Mouse (Mus musculus): Measurements from ENCODE around the gene Elp4. TPM values are rescaled to one million over a fixed set of nuclear protein-coding genes. Genes with fewer than 3 reads are reported as not detected.
A peak's percentile ranks its signal among the peaks of the same experiment; 100 is the strongest.

Elp4 gene
- total RNA-seq, 1 experiment from 2014 or later, result 16.6 TPM

DNA sequence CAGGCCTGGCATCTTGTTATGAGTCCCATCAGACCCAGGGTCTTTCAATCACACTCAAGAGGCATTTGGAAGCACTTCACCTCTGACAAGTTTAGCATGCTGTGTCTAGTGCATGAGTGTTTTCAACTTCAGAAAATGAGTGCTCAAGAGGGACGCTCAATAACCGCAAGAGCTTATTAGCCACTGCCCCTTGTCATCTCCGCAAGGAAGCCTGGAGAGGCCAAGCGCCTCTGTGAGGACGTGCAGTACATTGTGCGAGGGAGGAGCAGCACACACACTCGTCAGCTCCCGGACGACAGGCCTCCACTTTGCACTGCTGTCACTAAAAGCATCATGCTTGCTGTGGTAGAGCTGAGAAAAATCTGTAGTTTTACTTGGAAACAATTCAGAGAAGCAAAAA, 177.7 kb downstream of the Elp4 start:
- DNase-seq, result no peak

GRCm38 (mm10) chr2:105715409-105716115, 188.8 kb downstream of the Elp4 start:
- DNase-seq, result no peak

DNA sequence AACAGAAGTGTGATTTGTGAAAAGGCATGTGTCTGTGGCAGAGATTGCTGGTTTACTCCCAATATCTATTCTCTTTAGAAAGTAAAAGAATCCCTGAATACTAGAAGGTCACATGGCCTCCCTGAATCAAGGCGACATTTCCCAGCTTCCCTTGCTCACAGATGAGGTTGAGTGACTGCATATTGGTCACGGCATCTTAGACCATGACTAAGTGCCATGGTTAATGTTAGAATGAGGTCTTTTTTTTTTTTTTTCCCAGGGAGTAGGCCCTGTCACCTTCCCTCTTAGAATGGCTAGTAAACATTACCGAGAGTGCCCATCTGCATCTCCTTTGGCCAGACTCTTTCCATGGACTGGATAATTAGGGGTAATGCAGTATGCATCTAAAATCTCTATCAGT, 193.9 kb downstream of the Elp4 start:
- DNase-seq, result no peak

DNA sequence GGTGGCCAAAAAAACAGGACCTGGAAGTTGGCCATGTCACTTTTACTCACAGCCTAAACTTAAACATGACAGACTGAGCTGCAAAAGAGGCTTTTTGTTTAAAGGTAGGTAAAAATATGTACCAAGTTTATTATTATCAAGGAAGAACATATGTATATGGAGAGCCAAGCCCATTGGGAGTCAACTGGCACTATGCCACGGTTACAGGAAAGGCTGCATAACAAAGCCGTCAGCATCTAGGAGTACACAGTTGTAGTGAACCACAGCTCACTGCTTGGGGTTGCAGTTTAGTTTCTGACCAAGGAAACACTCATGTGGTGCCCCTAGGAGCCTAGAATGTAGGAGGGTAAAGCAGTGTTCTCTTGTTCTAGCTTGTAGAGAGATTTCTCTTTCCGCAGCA, 195.2 kb downstream of the Elp4 start:
- no peak for DNase-seq

DNA sequence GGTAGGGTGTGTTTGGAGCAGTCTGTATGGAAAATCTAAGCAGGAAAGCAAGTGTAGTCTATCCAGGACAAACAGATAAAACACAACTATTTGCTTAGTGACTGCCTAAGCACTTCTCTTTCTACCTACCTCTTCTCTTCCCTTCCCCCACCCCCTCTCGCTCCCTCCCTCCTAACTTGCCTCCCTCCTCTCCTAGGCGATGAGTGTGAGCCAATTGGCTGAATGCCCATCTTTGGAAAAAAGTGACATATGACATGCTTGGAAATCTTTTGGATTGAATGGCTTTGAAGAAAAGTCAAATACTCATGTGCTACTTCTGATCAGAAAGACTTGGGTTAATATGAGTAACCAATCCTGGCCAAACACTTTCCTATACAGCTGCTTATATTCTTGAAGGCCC, 199.0 kb downstream of the Elp4 start:
- peak; percentile 26 for DNase-seq

GRCm38 (mm10) chr2:105702586-105702985, 201.8 kb downstream of the Elp4 start:
- DNase-seq, result no peak

DNA sequence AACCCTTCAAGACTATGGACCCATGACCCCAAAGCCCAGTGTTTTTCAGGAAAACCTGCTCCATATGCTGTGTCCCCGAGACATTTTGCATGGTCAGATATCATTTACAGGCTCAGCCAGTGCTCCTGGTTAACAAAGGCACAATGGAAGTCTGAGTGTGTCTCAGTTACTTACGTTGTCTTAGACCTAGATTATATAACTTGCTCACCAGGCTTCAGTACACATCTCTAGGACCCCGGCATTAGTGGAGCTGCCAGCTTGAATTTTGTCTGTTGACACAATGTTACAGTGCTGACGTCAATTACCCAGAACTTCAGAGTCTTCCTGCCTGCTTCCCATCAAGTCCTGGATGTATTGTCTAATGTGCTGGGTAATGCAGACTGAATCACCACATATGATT, 202.6 kb downstream of the Elp4 start:
- DNase-seq, result no peak

DNA sequence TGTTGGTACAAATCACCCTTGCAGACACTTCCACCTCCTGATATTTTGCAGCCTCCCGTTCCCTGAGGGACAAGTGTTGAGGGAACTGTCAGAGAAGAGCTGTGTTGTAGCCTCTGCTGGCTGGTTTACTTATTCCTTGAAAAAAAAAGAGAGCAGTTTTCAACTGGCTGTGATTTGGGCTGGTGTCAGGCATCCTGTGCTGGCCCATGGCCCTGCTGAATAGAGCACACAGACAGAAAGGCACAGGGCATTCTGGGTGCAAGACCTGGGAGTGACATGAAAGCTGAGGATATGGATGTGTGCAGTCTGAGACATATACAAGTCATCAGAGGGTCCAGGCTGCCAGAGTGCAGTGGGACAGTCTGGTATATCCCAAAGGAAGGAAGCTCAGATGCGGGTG, 205.7 kb downstream of the Elp4 start:
- no peak for DNase-seq

DNA sequence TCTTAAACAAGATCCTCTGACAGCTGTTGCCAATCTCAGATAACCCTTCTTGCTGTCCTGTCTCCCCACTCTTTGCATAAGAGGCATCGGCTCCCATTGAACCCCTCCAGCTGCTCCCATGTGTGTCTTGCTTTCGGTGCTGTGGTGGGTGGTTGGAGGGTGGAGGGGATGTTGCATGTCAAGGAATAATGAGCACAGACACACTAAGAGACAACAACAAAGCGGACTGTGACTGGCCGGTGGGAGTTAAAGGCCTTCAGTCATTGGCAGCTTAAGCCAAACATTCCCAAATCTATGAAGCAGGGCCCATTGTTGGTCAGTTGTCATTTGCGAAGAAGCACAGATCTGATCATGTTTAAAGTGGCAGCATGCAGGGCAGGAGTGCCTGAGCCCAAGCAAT, 206.6 kb downstream of the Elp4 start:
- no peak for DNase-seq

DNA sequence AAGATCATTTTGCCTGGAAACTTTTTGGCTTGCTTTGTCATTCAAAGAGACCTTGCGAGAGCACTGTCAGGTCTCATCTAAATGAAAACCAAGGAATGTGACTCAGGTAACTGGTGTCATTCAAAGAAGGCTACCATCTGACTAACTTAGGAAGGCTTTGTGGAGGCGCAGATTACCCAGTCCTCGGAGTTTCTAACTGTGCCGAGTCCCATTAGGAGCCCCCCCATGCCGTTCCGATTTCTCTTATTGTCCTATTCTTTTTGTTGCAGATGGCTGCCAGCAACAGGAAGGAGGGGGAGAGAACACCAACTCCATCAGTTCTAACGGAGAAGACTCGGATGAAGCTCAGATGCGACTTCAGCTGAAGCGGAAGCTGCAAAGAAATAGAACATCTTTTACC, 213.1 kb downstream of the Elp4 start:
- DNase-seq, result no peak

- no peak for DNase-seq
These were observed 214.4 kb downstream of the Elp4 start for GRCm38 (mm10) chr2:105689771-105690639.

DNA sequence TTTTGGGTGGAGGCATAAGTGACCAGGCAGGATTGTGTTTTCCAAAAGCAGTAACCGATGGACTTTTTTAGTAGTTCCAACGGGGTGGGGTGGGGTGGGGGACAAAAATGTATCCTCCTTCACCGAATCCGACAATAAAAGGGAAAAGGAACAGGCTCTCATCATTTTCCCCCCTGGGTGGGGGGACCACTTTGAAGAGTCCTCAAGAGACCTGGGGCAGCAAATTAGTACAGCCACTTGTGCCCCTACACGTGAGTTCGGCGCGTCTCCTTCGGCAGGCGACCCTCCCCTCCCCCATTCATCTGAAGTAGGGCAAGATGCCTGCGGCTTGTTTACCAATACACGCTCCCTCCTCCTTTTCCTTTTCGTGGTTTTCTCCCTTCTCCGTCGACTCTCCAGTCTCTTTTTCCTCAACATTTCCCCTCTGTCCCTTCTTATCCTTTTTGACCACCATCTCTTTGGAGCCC, 215.0 kb downstream of the Elp4 start:
- DNase-seq, result no peak

DNA sequence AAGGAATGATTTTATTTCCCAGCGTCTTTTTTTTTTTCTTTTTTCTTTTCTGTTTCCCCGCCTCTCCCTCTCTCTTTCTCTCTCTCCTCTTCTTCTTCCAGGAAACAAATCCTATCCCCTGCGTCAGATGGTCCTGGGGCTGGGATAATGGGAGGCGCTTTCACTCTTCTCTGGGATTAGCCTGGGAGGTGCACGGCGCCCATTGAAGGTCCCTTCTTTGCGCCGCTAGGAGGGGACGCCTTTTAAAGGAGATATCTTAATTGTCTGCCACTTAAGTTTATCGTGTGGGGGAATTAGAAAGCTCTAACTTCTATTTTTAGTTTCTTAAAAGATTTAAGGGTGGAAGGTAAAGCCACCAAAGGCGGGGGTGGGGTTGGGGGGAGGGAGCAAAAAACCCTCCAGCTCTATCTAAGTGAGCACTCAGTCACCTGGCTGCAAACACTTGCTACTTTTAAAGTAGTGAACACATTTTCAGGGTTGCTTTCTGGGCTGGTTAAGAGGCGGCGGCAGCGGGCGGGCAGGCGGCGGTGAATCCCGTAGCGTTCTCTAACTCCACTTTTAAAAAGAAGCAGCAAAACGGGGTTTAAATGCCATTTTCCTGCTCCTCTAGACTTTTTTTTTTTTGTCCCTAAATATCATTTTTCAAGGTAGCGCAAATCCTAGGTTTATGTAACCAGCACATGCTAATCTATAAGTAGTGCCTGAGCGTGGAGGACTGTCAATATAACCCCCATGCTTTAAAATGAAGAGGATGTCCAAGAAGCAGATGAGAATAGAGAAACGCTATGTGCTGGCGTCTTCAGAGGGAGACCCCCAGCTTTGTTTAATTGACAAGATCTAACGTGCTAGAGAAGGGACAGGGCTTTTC, 215.7 kb downstream of the Elp4 start:
- no peak for DNase-seq

DNA sequence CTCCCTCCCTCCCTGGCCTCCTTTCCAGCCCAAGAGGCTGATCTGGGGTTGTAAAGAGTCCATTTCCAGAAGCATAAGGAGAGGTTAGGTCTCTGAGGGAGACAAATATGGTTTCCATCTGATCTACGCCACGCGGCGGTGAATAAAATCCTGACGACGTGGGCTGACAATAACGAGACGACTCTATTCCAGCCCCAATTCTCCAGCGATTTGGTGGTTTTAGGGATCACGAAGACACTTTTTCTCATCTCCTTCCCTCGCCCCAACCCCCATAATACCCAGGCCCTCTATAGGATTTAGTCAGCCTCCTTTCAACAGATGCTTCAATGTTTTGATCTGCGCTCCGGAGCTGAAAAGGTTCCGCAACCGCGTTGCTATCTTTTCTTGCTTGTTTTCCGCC, 216.4 kb downstream of the Elp4 start:
- DNase-seq, result no peak

GRCm38 (mm10) chr2:105687317-105687991, 216.9 kb downstream of the Elp4 start:
- peak; percentile 31 for DNase-seq

GRCm38 (mm10) chr2:105686363-105687316, 217.7 kb downstream of the Elp4 start:
- no peak for DNase-seq

DNA sequence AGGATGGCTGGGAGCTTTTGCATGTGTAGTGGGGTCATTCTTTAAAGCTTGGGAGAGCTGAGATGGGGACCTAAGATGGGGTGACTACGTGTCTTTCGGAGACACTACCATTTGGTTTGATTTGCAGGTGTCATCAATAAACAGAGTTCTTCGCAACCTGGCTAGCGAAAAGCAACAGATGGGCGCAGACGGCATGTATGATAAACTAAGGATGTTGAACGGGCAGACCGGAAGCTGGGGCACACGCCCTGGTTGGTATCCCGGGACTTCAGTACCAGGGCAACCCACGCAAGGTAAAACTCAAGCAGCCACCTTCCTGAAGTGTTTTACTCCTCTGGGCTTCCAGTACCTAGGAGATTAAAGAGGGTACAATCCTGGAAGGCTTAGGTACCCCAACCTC, 218.7 kb downstream of the Elp4 start:
- DNase-seq, result no peak

DNA sequence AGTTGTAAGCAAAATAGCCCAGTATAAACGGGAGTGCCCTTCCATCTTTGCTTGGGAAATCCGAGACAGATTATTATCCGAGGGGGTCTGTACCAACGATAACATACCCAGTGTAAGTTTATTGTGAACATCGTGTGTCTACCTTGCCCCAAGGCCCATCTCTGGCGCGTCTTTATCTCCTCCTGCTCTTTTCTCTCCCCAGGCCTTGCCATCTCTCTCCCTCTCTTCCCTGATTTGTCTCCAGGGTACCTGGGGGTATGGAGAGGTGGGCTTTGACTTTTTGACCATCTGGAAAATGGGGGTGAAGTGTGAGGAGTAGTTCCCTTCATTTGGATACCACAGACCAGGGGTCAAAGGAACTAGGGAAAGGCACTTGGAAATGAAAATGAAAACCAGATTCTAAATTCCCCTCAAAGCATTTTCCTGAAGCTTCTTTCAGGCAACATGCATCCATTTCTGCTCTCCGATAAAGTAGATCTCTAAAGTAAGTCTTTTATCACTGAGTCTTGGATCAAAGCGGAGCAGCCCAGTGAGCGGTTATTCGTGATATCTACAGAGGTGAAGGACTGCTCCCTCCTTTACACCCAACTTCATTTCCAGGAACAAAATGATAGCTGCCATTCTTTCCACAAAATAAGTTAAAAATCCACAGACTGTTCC, 219.2 kb downstream of the Elp4 start:
- DNase-seq, result no peak

GRCm38 (mm10) chr2:105683771-105684410, 220.5 kb downstream of the Elp4 start:
- no peak for DNase-seq
